ENCODE assay signal across 9 mouse cellular contexts in genomic region chr7:110946731-110947130, GRCm38 (mm10). TPM values are rescaled to one million over a fixed set of nuclear protein-coding genes. Genes with fewer than 3 reads are reported as not detected.
DNase-seq lines count a peak whose midpoint lies in the region; ATAC-seq and TF ChIP-seq lines count a peak whose summit lies in the region.
"Had no signal": no experiment of that assay in that cellular context is flagged by ENCODE, and none has a peak within 500 bp of the region (broad histone marks: within the 10 kb centered on the region; RNA-seq: fewer than 3 reads in every experiment).

No protein-coding gene starts in this region.

- H3K4me3 ChIP-seq in lung, postnatal 0 days (ENCODE audit: low read depth, low read length): no peak overlapping the region
- H3K4me3 ChIP-seq: embryonic facial prominence, embryonic 13.5 days had no signal

- no peak overlapping the region for H3K27ac ChIP-seq in lung, postnatal 0 days (ENCODE audit: low read length)
- H3K27ac ChIP-seq: embryonic facial prominence, embryonic 13.5 days had no signal

- peak; percentile 2 for DNase-seq in cerebellum, adult 9-10 months
- peak; percentile 28 for DNase-seq in lung, postnatal 0 days (ENCODE audit: low spot score)
- no peak for DNase-seq in lung, postnatal 4 days
- DNase-seq in splenic B cell, adult 2 months (ENCODE audit: low read depth, low spot score): peak; percentile 75
- DNase-seq in layer of hippocampus, adult 8-10 months (ENCODE audit: low spot score in 2 of 2): no peak
- DNase-seq in cerebellum, postnatal 36 days: no peak

- 81% methylated on average over 6 of the region's 6 CpGs for WGBS in lung, postnatal 0 days

- H3K4me1 ChIP-seq in lung, postnatal 0 days (ENCODE audit: insufficient read depth, low read depth, low read length): peaks cover 10% of the 10 kb centered on the region; the same call in 1 of the 2 replicates

- H3K27me3 ChIP-seq in lung, postnatal 0 days (replicated peaks; ENCODE audit: insufficient read depth, low read length): no peaks in the 10 kb centered on the region
- no peaks in the 10 kb centered on the region for H3K27me3 ChIP-seq in splenic B cell, adult 2 months (ENCODE audit: control insufficient read depth, insufficient read depth, low read length, poor library complexity, severe bottlenecking)
- H3K27me3 ChIP-seq: embryonic facial prominence, embryonic 13.5 days had no signal

- H3K9me3 ChIP-seq in lung, postnatal 0 days (ENCODE audit: low read length): no peaks in the 10 kb centered on the region
- H3K9me3 ChIP-seq: embryonic facial prominence, embryonic 13.5 days had no signal

- no peaks in the 10 kb centered on the region for H3K36me3 ChIP-seq in lung, postnatal 0 days (ENCODE audit: insufficient read depth, low read length)
- H3K36me3 ChIP-seq in splenic B cell, adult 2 months (ENCODE audit: control insufficient read depth, insufficient read depth, low read length, poor library complexity, severe bottlenecking): no peaks in the 10 kb centered on the region
- H3K36me3 ChIP-seq: embryonic facial prominence, embryonic 13.5 days had no signal

- no peak overlapping the region for H3K9ac ChIP-seq in lung, postnatal 0 days (replicated peaks; ENCODE audit: low read depth)
- H3K9ac ChIP-seq: embryonic facial prominence, embryonic 13.5 days had no signal

- no peak overlapping the region for H3K4me2 ChIP-seq in lung, postnatal 0 days (replicated peaks; ENCODE audit: low read depth, low read length)
- H3K4me2 ChIP-seq: embryonic facial prominence, embryonic 13.5 days had no signal

- no peak for TF ChIP-seq EP300 in lung, postnatal 0 days (IDR thresholded peaks at IDR 0.05)

- ATAC-seq in cerebellum, adult (ENCODE audit: insufficient number of reproducible peaks, low FRiP score, low TSS enrichment): no peak
- ATAC-seq in lung, postnatal 0 days: no peak
- peak; percentile 63 for ATAC-seq in erythroid progenitor cell, adult 5-6 weeks (replicated peaks; ENCODE audit: low FRiP score, poor library complexity, severe bottlenecking)

- peak; percentile 56 for TF ChIP-seq CTCF in lung, postnatal 0 days (IDR thresholded peaks at IDR 0.05)

RNA-seq across cellular contexts. Expression of gene Mrvi1, which starts 35.5 kb away (rescaled TPM):
- polyA plus RNA-seq in lung, postnatal 0 days (2015; fragmentation: Nextera tagmentation; extraction: Ambion mirVana): 1.8 and 2.3 TPM in 2 replicates
- 1.3 and 1.8 TPM in 2 replicates for total RNA-seq in erythroid progenitor cell, adult 5-6 weeks (2015; ENCODE audit: low replicate concordance)
- total RNA-seq in erythroid progenitor cell, adult 5-6 weeks (2017; ENCODE audit: low replicate concordance): under 0.01 and 0.23 TPM in 2 replicates
- 1 to 10 TPM; 1.7 to 5.9 (median 3.5) TPM for total RNA-seq in layer of hippocampus, adult 8-10 months (2022)

Comparison
In these comparisons a context has a peak if more than half of its experiments do, and no peak if none do; other contexts are left out.
1. DNase-seq: peak in cerebellum, adult 9-10 months (single experiment), lung, postnatal 0 days (single experiment) and splenic B cell, adult 2 months (single experiment); none in lung, postnatal 4 days (0 of 2), layer of hippocampus, adult 8-10 months (0 of 2) and cerebellum, postnatal 36 days (0 of 2).